Mouse (Mus musculus) central nervous system, embryonic 11.5 days (tissue): ENCODE results near the gene Ifna13. TPM values are rescaled to one million over a fixed set of nuclear protein-coding genes. Genes with fewer than 3 reads are reported as not detected.

Experiments used
- polyA plus RNA-seq: library from polyadenylated mRNA; depleted of rRNA; stranded (reverse); fragments of >200 nt; gene quantifications from 2 replicates; pipeline ENCODE4 v1.2.3, GENCODE M21; 2012; rRNA removed

Gene Ifna13
- polyA plus RNA-seq, result not detected in 2 replicates

DNA sequence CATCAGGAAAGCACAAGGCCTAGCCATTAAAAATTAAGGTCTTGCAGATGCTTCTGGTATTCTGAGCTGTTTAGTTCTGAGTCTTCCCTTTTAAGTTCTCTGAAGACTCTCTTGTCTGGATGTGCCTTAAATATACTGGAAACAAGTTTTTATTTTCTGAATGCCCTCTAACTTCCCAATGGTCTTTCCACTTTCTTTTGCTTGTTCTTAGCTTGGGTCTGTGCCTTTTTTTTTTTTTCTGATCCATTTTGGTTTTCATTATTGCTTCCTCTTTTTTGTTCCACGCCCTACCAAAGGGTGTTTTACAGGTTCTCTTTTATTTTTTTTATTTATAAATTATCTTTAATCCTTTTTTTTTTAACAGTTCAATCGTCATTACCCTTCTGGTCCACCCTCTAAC, at the start of gene Ifna13:
Gene Ifna13 (minus strand): TSS at position 101 of the 400 bp plus-strand sequence.

DNA sequence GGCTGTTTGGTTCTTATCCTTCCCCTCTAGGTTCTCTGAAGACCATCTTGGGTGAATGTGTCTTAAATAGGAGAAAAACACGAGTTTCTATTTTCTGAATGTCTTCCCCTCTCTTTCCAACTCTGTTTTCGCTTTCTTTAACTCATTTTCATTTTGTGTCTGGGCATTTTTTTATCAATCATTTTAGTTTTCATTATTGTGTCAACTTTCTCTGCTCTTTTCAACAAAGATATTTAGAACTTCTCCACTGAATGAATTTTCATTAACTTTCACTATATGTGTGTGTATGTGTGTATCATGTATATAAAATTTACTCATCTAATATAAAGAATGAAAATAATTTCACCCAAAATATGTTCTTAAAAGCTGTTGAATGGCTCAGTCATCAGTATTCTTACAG, 47.0 kb upstream of the Ifna13 start, which contains the start of gene Ifnab:
Gene Ifnab (minus strand): TSS at position 101 of the 400 bp plus-strand sequence.

DNA sequence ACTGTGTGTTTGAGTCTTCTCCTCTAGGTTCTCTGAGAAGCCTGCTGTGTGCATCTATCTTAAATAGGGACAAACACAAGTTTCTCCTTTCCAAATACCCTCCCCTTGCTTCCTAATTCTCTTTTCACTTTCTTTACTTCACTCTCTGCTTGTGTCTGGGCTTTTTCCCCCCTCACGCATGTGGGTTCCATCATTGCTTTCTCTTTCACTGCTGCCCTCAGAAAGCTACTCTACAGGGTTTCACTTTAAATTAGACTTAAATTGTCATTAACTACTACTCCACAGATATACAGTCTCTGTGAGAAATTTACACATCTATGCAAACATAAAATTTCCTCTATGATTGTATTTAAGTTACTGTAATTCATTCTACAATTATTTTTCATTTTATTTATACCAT, 39.6 kb upstream of the Ifna13 start, which contains the start of gene Ifna2:
Gene Ifna2 (minus strand): TSS at position 101 of the 400 bp plus-strand sequence.

DNA sequence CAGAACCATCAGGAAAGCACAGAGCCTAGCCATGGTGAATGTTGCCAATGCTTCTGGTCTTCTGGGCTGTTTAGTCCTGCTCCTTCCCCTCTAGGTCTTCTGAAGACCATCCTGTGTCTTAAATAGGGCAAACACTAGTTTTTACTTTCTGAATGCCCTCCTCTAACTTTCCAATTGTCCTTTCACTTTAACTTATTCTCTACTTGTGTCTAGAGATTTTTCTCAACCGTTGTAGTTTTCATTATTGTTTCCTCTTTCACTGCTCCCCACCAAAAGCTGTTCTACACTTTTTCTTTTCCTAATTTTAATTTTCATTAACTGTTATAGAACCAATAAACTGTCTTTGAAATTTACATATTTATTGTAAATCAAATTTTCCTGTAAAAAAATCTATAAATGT, 32.6 kb upstream of the Ifna13 start, which contains the start of gene Ifna16:
Gene Ifna16 (minus strand): TSS at position 101 of the 400 bp plus-strand sequence.

GRCm38 (mm10) chr4:88634311-88634710, 9.9 kb downstream of the Ifna13 start, which contains the start of gene C87499:
Gene C87499, minus strand, starts transcription at chr4:88634411.

DNA sequence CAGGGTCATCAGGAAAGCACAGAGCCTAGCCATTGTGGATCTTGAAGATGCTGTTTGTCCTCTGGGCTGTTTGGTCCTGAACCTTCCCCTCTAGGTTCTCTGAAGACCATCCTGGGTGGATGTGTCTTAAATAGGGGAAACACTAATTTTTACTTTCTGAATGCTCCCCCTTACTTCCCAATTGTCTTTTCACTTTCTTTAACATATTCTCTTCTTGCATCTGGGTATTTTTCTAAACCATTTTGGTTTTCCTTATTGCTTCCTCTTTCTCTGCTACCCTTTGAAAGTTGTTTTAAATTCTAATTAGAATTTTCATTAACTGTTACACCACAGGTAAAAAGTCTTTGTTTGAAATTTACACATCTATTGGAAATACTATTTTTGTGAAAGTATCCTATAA, 41.0 kb downstream of the Ifna13 start, which contains the start of gene Ifna12:
Gene Ifna12 (minus strand): TSS at position 101 of the 400 bp plus-strand sequence.

Other genes starting within 250 kb of the Ifna13 start
- 1.3 and 2.3 TPM in 2 replicates for gene Hacd4, start 205.5 kb downstream of the Ifna13 start, polyA plus RNA-seq
- not detected in 2 replicates for gene Ifnb1, start 121.7 kb downstream of the Ifna13 start, polyA plus RNA-seq
- not detected in 2 replicates for gene Ifna15, start 86.2 kb downstream of the Ifna13 start, polyA plus RNA-seq
- not detected in 2 replicates for gene Ifna14, start 72.7 kb downstream of the Ifna13 start, polyA plus RNA-seq
- not detected in 2 replicates for gene Ifna9, start 52.1 kb downstream of the Ifna13 start, polyA plus RNA-seq
- gene Ifna12, start 41.1 kb downstream of the Ifna13 start, polyA plus RNA-seq, result not detected in 2 replicates
- not detected in 2 replicates for gene C87499, start 10.0 kb downstream of the Ifna13 start, polyA plus RNA-seq
- not detected in 2 replicates for gene Ifna16, start 32.5 kb upstream of the Ifna13 start, polyA plus RNA-seq
- not detected in 2 replicates for gene Ifna2, start 39.5 kb upstream of the Ifna13 start, polyA plus RNA-seq
- gene Ifnab, start 46.9 kb upstream of the Ifna13 start, polyA plus RNA-seq, result 0.06 TPM in 2 replicates
- 0.11 and 0.25 TPM in 2 replicates for gene Gm26566, start 77.3 kb upstream of the Ifna13 start, polyA plus RNA-seq
- gene Klhl9, start 78.0 kb upstream of the Ifna13 start, polyA plus RNA-seq, result 46.1 and 65.0 TPM in 2 replicates
- not detected in 2 replicates for gene Gm13271, start 110.4 kb upstream of the Ifna13 start, polyA plus RNA-seq
- gene Gm13283, start 115.7 kb upstream of the Ifna13 start, polyA plus RNA-seq, result 0.05 and 0.10 TPM in 2 replicates
- not detected in 2 replicates for gene Gm13290, start 129.4 kb upstream of the Ifna13 start, polyA plus RNA-seq
- not detected in 2 replicates for gene Gm13289, start 132.5 kb upstream of the Ifna13 start, polyA plus RNA-seq
- gene Gm13272, start 135.4 kb upstream of the Ifna13 start, polyA plus RNA-seq, result not detected in 2 replicates
- 0.05 and 0.10 TPM in 2 replicates for gene Ifnz, start 137.7 kb upstream of the Ifna13 start, polyA plus RNA-seq
- gene Gm13276, start 141.2 kb upstream of the Ifna13 start, polyA plus RNA-seq, result not detected in 2 replicates
- not detected in 2 replicates for gene Gm13277, start 144.2 kb upstream of the Ifna13 start, polyA plus RNA-seq
- not detected in 2 replicates for gene Gm13278, start 147.1 kb upstream of the Ifna13 start, polyA plus RNA-seq
- gene Gm13275, start 150.0 kb upstream of the Ifna13 start, polyA plus RNA-seq, result 0.12 TPM in 1 of 2 replicates, not detected in the other
- not detected in 2 replicates for gene Gm13279, start 152.9 kb upstream of the Ifna13 start, polyA plus RNA-seq
- not detected in 2 replicates for gene Gm13285, start 155.2 kb upstream of the Ifna13 start, polyA plus RNA-seq
- 0.12 TPM in 1 of 2 replicates, not detected in the other for gene Gm13287, start 158.8 kb upstream of the Ifna13 start, polyA plus RNA-seq
- gene Gm13288, start 161.1 kb upstream of the Ifna13 start, polyA plus RNA-seq, result 0.01 and 0.02 TPM in 2 replicates
- not detected in 2 replicates for gene Ifna7, start 171.8 kb upstream of the Ifna13 start, polyA plus RNA-seq
- gene Ifna11, start 175.5 kb upstream of the Ifna13 start, polyA plus RNA-seq, result not detected in 2 replicates
- not detected in 2 replicates for gene Ifna6, start 183.0 kb upstream of the Ifna13 start, polyA plus RNA-seq
- not detected in 2 replicates for gene Ifna5, start 191.1 kb upstream of the Ifna13 start, polyA plus RNA-seq
- gene Ifna4, start 197.4 kb upstream of the Ifna13 start, polyA plus RNA-seq, result not detected in 2 replicates
- not detected in 2 replicates for gene Ifna1, start 205.6 kb upstream of the Ifna13 start, polyA plus RNA-seq
- gene Ifne, start 235.7 kb upstream of the Ifna13 start, polyA plus RNA-seq, result not detected in 2 replicates